Mouse (Mus musculus) embryonic facial prominence, embryonic 14.5 days (tissue): ENCODE measurements around the gene Nfatc3. TPM values are rescaled to one million over a fixed set of nuclear protein-coding genes. Genes with fewer than 3 reads are reported as not detected.
A peak's percentile ranks its signal among the peaks of the same experiment; 100 is the strongest.

Experiments
- ATAC-seq: fragments of 200-750 bp; cut with Nextera tagmentation; 2 replicates; pipeline ENCODE4 v1.8.0; 2017; ENCODE audit warnings: low read depth, moderate number of reproducible peaks, moderate TSS enrichment
- DNase-seq: peaks from one replicate; pipeline ENCODE4 v3.0.0-alpha.2; 2015; ENCODE audit warnings: low spot score
- H3K27ac ChIP-seq: fragments of 300-500 bp; sonication (generic); replicated peaks from 2 replicates; pipeline ENCODE4 v1.5.1; 2014; ENCODE audit warnings: low read depth, mild to moderate bottlenecking, low read length, moderate library complexity
- H3K27me3 ChIP-seq: fragments of 300-500 bp; sonication (generic); replicated peaks from 2 replicates; pipeline ENCODE4 v1.6.1; 2014; ENCODE audit warnings: low read length; ENCODE audit not compliant: control insufficient read depth, insufficient read depth
- H3K36me3 ChIP-seq: fragments of 300-500 bp; sonication (generic); 2 replicates; pipeline ENCODE4 v1.6.1; 2014; ENCODE audit warnings: low read length, mixed read lengths; ENCODE audit not compliant: control insufficient read depth, insufficient read depth
- H3K4me1 ChIP-seq: fragments of 300-500 bp; sonication (generic); 2 replicates; pipeline ENCODE4 v1.6.1; 2014; ENCODE audit warnings: antibody characterized with exemption, low read length; ENCODE audit not compliant: control insufficient read depth, insufficient read depth
- H3K4me2 ChIP-seq: fragments of 300-500 bp; sonication (generic); 2 replicates; pipeline ENCODE4 v1.6.1; 2014; ENCODE audit warnings: low read depth, mild to moderate bottlenecking, low read length, moderate library complexity, mixed read lengths
- H3K4me3 ChIP-seq: fragments of 300-500 bp; sonication (generic); 2 replicates; pipeline ENCODE4 v1.5.1; 2014; ENCODE audit warnings: low read depth, mild to moderate bottlenecking, low read length
- H3K9ac ChIP-seq: fragments of 300-500 bp; sonication (generic); 2 replicates; pipeline ENCODE4 v1.6.1; 2014; ENCODE audit warnings: low read depth, mild to moderate bottlenecking, low read length, moderate library complexity, mixed read lengths
- H3K9me3 ChIP-seq: fragments of 300-500 bp; sonication (generic); 2 replicates; pipeline ENCODE4 v1.6.1; 2016; ENCODE audit warnings: low read length; ENCODE audit not compliant: control insufficient read depth
- WGBS: fragments of 180-500 bp; shearing (Covaris S2); extraction: QIAGEN DNeasy Blood & Tissue Kit; methylation state at CpG from one replicate; pipeline ENCODE4 v1.1.7; 2014; 5-methylcytosine and 5-hydroxymethylcytosine counted together
- polyA plus RNA-seq: library from polyadenylated mRNA; unstranded; fragments of >200 nt; fragmentation: Nextera tagmentation; extraction: Ambion mirVana; gene quantifications from 2 replicates; pipeline ENCODE4 v1.2.1, GENCODE M21; 2014

Nfatc3 gene
- polyA plus RNA-seq, 1 experiment from 2014 or later = 7.3 TPM

GRCm38 (mm10) chr8:106131488-106132222 is 73.0 kb downstream of the Nfatc3 start:
- no peak overlapping the region for H3K9ac ChIP-seq
- H3K36me3 ChIP-seq = peaks cover 62% of the 10 kb centered on the region
- no peaks in the 10 kb centered on the region for H3K4me1 ChIP-seq
- H3K4me2 ChIP-seq = no peak overlapping the region
- H3K27ac ChIP-seq = no peak overlapping the region
- ATAC-seq (no peak), DNase-seq (no peak)
- peaks cover 29% of the 10 kb centered on the region for H3K27me3 ChIP-seq
- WGBS = 90% methylated on average over 7 of the region's 7 CpGs
- H3K9me3 ChIP-seq = no peaks in the 10 kb centered on the region
- H3K4me3 ChIP-seq = no peak overlapping the region

DNA sequence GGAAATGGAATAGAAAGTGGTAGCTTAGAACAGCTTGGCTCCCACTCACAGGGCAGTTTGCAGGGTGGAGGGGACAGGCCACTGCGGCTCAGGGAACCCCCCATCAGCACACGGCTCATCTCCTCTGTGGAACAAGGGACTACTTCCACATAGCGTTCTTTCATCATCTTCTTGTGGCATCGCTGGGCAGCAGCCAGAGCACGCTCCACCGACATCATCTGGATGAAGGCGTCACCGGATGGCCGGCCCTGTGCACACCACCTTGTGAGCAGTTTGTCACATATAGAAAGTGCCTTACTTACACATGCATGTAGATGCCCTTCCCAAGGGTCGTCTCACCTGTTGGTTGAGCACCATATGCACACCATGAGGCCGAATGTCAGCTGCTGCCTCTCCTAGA is 73.7 kb downstream of the Nfatc3 start:
- Histone ChIP-seq H3K9ac (no peak overlapping the region), H3K4me1 (0 out of 2 replicates have a peak, but pooled peaks cover under 1% of the 10 kb centered on the region), H3K4me3 (no peak overlapping the region), H3K27me3 (peaks cover 36% of the 10 kb centered on the region), H3K9me3 (no peaks in the 10 kb centered on the region), H3K4me2 (no peak overlapping the region), H3K27ac (no peak overlapping the region), H3K36me3 (peaks cover 56% of the 10 kb centered on the region)
- WGBS = 93% methylated on average over 11 of the region's 11 CpGs
- no peak for ATAC-seq
- DNase-seq = no peak

DNA sequence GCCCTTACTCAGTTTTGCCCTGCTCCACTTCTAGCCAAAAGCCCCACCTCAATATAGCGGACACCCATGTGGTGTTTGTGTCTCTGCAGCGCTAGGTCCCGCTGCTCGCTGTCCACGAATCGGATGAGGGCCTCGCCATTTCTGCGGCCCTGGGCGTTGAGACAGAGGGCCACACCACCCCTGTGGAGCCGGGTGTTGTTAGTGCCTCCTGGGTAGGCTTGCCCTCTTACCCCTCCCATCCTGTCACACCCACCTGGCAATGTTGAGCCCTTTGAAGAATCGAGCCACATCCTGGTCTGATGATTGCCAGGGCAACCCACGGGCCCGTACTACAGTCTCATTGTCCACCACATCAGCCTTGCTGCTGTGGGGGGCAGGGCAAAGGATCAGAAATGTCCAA is 74.9 kb downstream of the Nfatc3 start:
- no peak overlapping the region for H3K9ac ChIP-seq
- no peak overlapping the region for H3K4me2 ChIP-seq
- no peak for ATAC-seq
- H3K27ac ChIP-seq = no peak overlapping the region
- DNase-seq = no peak
- H3K27me3 ChIP-seq = peaks cover 41% of the 10 kb centered on the region
- H3K4me1 ChIP-seq = 0 out of 2 replicates have a peak, but pooled peaks cover 4% of the 10 kb centered on the region
- no peaks in the 10 kb centered on the region for H3K9me3 ChIP-seq
- 67% methylated on average over 13 of the region's 13 CpGs for WGBS
- H3K36me3 ChIP-seq = peaks cover 45% of the 10 kb centered on the region
- H3K4me3 ChIP-seq = no peak overlapping the region

- no peak overlapping the region for H3K4me2 ChIP-seq
These were observed 75.3 kb downstream of the Nfatc3 start for GRCm38 (mm10) chr8:106133946-106134345.

GRCm38 (mm10) chr8:106134751-106135571 is 76.3 kb downstream of the Nfatc3 start:
- Histone ChIP-seq H3K27ac (peak overlapping the region; percentile 71), H3K36me3 (peaks cover 31% of the 10 kb centered on the region), H3K9ac (peak overlapping the region; percentile 53), H3K9me3 (no peaks in the 10 kb centered on the region), H3K27me3 (peaks cover 41% of the 10 kb centered on the region), H3K4me2 (peak overlapping the region; percentile 95), H3K4me3 (peak overlapping the region; percentile 50), H3K4me1 (0 out of 2 replicates have a peak, but pooled peaks cover 4% of the 10 kb centered on the region)
- DNase-seq (peak; percentile 89), ATAC-seq (peak; percentile 81)
- WGBS = 11% methylated on average over 13 of the region's 14 CpGs

More at GRCm38 (mm10) chr8:106133946-106134345, 75.3 kb downstream of the Nfatc3 start:
- DNase-seq = no peak
- Histone ChIP-seq H3K36me3 (peaks cover 41% of the 10 kb centered on the region), H3K27ac (no peak overlapping the region), H3K9me3 (no peaks in the 10 kb centered on the region), H3K4me3 (no peak overlapping the region), H3K9ac (no peak overlapping the region), H3K4me1 (0 out of 2 replicates have a peak, but pooled peaks cover 4% of the 10 kb centered on the region), H3K27me3 (peaks cover 41% of the 10 kb centered on the region)
- no peak for ATAC-seq
- WGBS = 70% methylated on average over 6 of the region's 6 CpGs

- peak overlapping the region; percentile 71 for H3K27ac ChIP-seq
- 5% methylated on average over 19 of the region's 19 CpGs for WGBS
- DNase-seq = no peak
These were observed 77.0 kb downstream of the Nfatc3 start for GRCm38 (mm10) chr8:106135672-106136071.

DNA sequence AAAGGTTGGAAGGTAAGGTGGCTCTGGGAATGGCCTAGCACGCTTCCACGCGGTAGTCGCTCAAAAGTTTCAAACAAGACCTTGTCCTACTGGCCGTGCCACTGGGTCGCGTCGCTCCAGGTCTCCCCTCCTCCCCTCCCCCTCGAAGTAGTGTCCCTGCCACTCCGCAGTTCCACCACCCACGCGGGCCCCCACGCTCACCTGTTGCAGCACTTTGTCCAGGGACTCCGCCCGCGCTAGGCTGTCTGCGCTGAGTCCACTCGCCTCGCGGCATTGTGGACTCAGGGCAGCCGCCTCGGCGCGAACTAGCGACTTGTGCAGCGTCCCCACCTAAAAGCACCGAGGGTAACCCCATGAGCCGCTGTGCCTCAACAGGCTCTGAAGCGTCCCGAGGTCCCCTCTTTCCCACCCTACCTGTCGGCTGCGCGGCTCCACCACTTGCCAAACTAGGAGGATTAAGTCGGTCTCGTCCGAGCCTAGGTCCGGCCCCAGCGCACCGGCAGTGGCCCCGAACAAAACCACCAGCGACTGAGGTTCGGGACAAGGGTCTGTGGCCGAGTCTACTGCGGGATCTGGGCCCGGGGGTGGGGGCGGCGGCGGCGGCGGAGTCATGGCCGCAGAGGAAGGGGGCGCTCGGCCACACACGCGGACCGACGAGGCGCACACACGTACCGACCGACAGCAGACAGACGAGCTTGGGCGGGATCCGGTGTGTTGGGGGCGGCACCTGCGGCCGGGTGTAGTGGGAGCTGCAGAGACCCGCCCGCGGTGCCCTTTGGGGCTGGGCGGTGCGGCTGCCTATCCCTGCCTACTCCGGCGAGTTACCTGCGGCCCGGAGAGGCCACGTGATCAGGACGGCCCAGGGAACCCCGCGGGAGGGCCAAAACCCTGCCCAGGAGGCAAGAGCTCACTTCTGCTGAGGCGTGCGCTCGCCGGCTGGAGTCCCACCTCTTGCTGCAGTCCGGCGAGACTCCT is 77.8 kb downstream of the Nfatc3 start, which contains the start of gene Esrp2:
Esrp2 (minus strand) TSS at position 819 of the 975 bp plus-strand sequence.
- peaks cover 41% of the 10 kb centered on the region for H3K27me3 ChIP-seq
- ATAC-seq (peak; percentile 67), DNase-seq (peak; percentile 80)

More at GRCm38 (mm10) chr8:106135672-106136071, 77.0 kb downstream of the Nfatc3 start:
- peak overlapping the region; percentile 95 for H3K4me2 ChIP-seq
- no peaks in the 10 kb centered on the region for H3K9me3 ChIP-seq
- H3K27me3 ChIP-seq = peaks cover 41% of the 10 kb centered on the region
- H3K9ac ChIP-seq = peak overlapping the region; percentile 53
- ATAC-seq = no peak
- peak overlapping the region; percentile 50 for H3K4me3 ChIP-seq
- H3K4me1 ChIP-seq = 0 out of 2 replicates have a peak, but pooled peaks cover 4% of the 10 kb centered on the region
- H3K36me3 ChIP-seq = peaks cover 24% of the 10 kb centered on the region

More for the DNA sequence above, 77.8 kb downstream of the Nfatc3 start, which contains the start of gene Esrp2:
- Histone ChIP-seq H3K4me2 (peak within 1 kb of the TSS; percentile 95), H3K9me3 (no peaks in the 10 kb centered on the region), H3K9ac (peak within 1 kb of the TSS; percentile 53), H3K4me1 (0 out of 2 replicates have a peak, but pooled peaks cover 4% of the 10 kb centered on the region), H3K36me3 (peaks cover 16% of the 10 kb centered on the region; the same call in 1 of the 2 replicates), H3K27ac (peak within 1 kb of the TSS; percentile 71), H3K4me3 (peak within 1 kb of the TSS; percentile 50)
- under 1% methylated on average over 54 of the region's 86 CpGs for WGBS
